Comparison of ENCODE assay signal across 15 mouse cellular contexts in the genomic region with DNA sequence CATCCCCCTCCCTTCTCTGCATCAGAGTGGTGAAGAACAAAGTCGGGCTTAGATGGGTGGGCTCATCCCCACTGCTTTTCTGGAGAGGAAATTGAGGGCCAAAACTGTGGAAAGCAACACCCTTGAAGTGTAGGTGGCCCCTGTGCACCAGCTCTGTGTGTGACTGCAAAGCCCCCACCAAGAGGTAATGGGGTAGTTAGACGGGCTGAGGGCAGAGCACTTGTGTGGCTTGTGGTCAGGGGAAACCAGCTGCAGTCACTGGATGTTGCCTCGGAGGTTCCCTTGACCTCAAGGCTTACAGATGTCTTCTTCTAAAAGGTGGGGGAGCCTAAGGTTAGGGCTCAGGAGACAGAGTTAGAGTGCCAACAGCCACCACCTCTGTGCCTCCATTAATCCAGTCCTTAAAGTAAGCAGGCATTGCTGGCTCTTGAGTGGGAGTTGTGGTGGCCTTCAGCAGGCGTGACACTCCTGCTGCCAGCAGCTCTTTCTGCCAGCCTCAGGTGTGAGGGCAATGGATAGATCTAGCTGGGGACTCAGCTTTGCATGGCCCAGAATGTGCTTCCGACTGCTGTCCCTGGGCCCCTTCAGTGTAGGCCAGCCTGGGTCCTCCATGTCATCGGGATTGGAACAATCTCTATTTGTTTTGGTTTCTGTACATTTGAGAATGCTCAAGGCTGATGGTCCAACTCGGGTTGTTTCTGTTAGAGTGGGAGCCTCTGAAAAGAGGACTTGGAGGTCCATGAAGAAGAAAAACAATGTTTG. TPM values are rescaled to one million over a fixed set of nuclear protein-coding genes. Genes with fewer than 3 reads are reported as not detected.
A peak's percentile ranks its signal among the peaks of the same experiment; 100 is the strongest.
DNase-seq lines count a peak whose midpoint lies in the region; ATAC-seq and TF ChIP-seq lines count a peak whose summit lies in the region.
"Had no signal": no experiment of that assay in that cellular context is flagged by ENCODE, and none has a peak within 500 bp of the region (broad histone marks: within the 10 kb centered on the region; RNA-seq: fewer than 3 reads in every experiment).

No protein-coding gene starts in this region.

- H3K9me3 ChIP-seq in kidney, embryonic 16.5 days (ENCODE audit: low read length) = no peaks in the 10 kb centered on the region
- H3K9me3 ChIP-seq in liver, postnatal 0 days (ENCODE audit: low read length) = no peaks in the 10 kb centered on the region
- H3K9me3 ChIP-seq: midbrain, embryonic 13.5 days had no signal

- peaks cover 33% of the 10 kb centered on the region for H3K4me1 ChIP-seq in cerebellum, adult 2 months (ENCODE audit: control insufficient read depth, insufficient read depth, low read length)
- H3K4me1 ChIP-seq in kidney, embryonic 16.5 days (ENCODE audit: insufficient read depth, low read length) = peaks cover 9% of the 10 kb centered on the region; the same call in 1 of the 2 replicates
- H3K4me1 ChIP-seq in bone marrow, adult 2 months (ENCODE audit: control insufficient read depth, insufficient read depth, low read length) = peaks cover 7% of the 10 kb centered on the region
- H3K4me1 ChIP-seq in liver, postnatal 0 days (ENCODE audit: insufficient read depth) = peaks cover 13% of the 10 kb centered on the region

- TF ChIP-seq CTCF in cerebellum, adult 2 months (IDR thresholded peaks at IDR 0.05; ENCODE audit: borderline replicate concordance, insufficient read depth, low read depth, low read length) = no peak
- no peak for TF ChIP-seq CTCF in bone marrow, adult 2 months (IDR thresholded peaks at IDR 0.05; ENCODE audit: control insufficient read depth, insufficient read depth, low read length)
- TF ChIP-seq CTCF in liver, postnatal 0 days (IDR thresholded peaks at IDR 0.05; ENCODE audit: low read depth) = no peak

- no peak for TF ChIP-seq POLR2A in cerebellum, adult 2 months (IDR thresholded peaks at IDR 0.05; ENCODE audit: borderline replicate concordance, insufficient read depth, low read length)
- TF ChIP-seq POLR2A in bone marrow, adult 2 months (IDR thresholded peaks at IDR 0.05; ENCODE audit: borderline replicate concordance, control insufficient read depth, low read depth, low read length) = no peak

- H3K9ac ChIP-seq in kidney, embryonic 16.5 days (replicated peaks; ENCODE audit: low read length) = 0 out of 2 replicates have a peak overlapping the region, but pooled peaks have one; percentile 4
- no peak overlapping the region for H3K9ac ChIP-seq in liver, postnatal 0 days (replicated peaks)
- H3K9ac ChIP-seq: hindbrain, embryonic 14.5 days; midbrain, embryonic 13.5 days had no signal

- peaks cover 51% of the 10 kb centered on the region for H3K36me3 ChIP-seq in kidney, embryonic 16.5 days (ENCODE audit: insufficient read depth, low read length)
- peaks cover 58% of the 10 kb centered on the region for H3K36me3 ChIP-seq in liver, postnatal 0 days (replicated peaks; ENCODE audit: insufficient read depth, low read length)

- TF ChIP-seq EP300 in liver, postnatal 0 days (IDR thresholded peaks at IDR 0.05; ENCODE audit: low read depth) = no peak

- DNase-seq in cerebellum, adult 2 months = no peak
- DNase-seq in cerebellum, adult 9-10 months = no peak
- no peak for DNase-seq in kidney, adult 11 months
- no peak for DNase-seq in liver, postnatal 0 days
- no peak for DNase-seq in thymus, postnatal 14 days
- DNase-seq: cerebellum, adult 11-12 months had no signal

- 0 out of 2 replicates have a peak overlapping the region, but pooled peaks have one; percentile 14 for H3K27ac ChIP-seq in cerebellum, adult 2 months (ENCODE audit: insufficient read depth, low read length)
- H3K27ac ChIP-seq in kidney, embryonic 16.5 days (ENCODE audit: low read length) = no peak overlapping the region
- peak overlapping the region; percentile 20; the same call in 1 of the 2 replicates for H3K27ac ChIP-seq in bone marrow, adult 2 months (ENCODE audit: control insufficient read depth, insufficient read depth, low read depth, low read length, poor library complexity)
- peak overlapping the region; percentile 59 for H3K27ac ChIP-seq in liver, postnatal 0 days (ENCODE audit: low read depth)
- H3K27ac ChIP-seq: hindbrain, embryonic 14.5 days; midbrain, embryonic 13.5 days had no signal

- no peak overlapping the region for H3K4me2 ChIP-seq in kidney, embryonic 16.5 days (replicated peaks; ENCODE audit: low read depth, low read length)
- no peak overlapping the region for H3K4me2 ChIP-seq in liver, postnatal 0 days (ENCODE audit: low read depth, low read length)
- H3K4me2 ChIP-seq: hindbrain, embryonic 14.5 days; midbrain, embryonic 13.5 days had no signal

- H3K27me3 ChIP-seq in cerebellum, adult 2 months (ENCODE audit: control insufficient read depth, insufficient read depth, low read length) = no peaks in the 10 kb centered on the region
- no peaks in the 10 kb centered on the region for H3K27me3 ChIP-seq in kidney, embryonic 16.5 days (ENCODE audit: insufficient read depth, low read length)
- no peaks in the 10 kb centered on the region for H3K27me3 ChIP-seq in liver, postnatal 0 days (ENCODE audit: insufficient read depth, low read length)
- H3K27me3 ChIP-seq: midbrain, embryonic 13.5 days had no signal

- ATAC-seq in kidney, embryonic 16.5 days (ENCODE audit: low FRiP score, low TSS enrichment) = no peak
- ATAC-seq in liver, postnatal 0 days = no peak
- ATAC-seq in megakaryocyte-erythroid progenitor cell, adult 5-6 weeks (replicated peaks; ENCODE audit: low FRiP score, low TSS enrichment, poor library complexity, severe bottlenecking) = no peak
- ATAC-seq: midbrain, embryonic 13.5 days had no signal

- no peak overlapping the region for H3K4me3 ChIP-seq in cerebellum, adult 2 months (replicated peaks; ENCODE audit: insufficient read depth, low read depth, low read length)
- no peak overlapping the region for H3K4me3 ChIP-seq in kidney, embryonic 16.5 days (ENCODE audit: low read length)
- H3K4me3 ChIP-seq in bone marrow, adult 2 months (replicated peaks; ENCODE audit: control insufficient read depth, low read depth, low read length) = no peak overlapping the region
- no peak overlapping the region for H3K4me3 ChIP-seq in liver, postnatal 0 days (ENCODE audit: low read depth, low read length)
- H3K4me3 ChIP-seq: midbrain, embryonic 13.5 days had no signal

- 84% methylated on average over 7 of the region's 7 CpGs for WGBS in cerebellum, adult 2 months
- WGBS in kidney, embryonic 16.5 days = 81% methylated on average over 7 of the region's 7 CpGs
- 39% methylated on average over 7 of the region's 7 CpGs for WGBS in bone marrow, adult 2 months
- 50% methylated on average over 7 of the region's 7 CpGs for WGBS in liver, postnatal 0 days (ENCODE audit: insufficient replicate concordance)

RNA-seq across cellular contexts. Expression of a gene that starts 8.1 kb away (rescaled TPM):
- polyA plus RNA-seq in cerebellum, adult 2 months (2012; rRNA removed) = 25.7 and 30.2 TPM in 2 replicates
- 15.8 and 16.0 TPM in 2 replicates for polyA plus RNA-seq in kidney, embryonic 16.5 days (2015; fragmentation: Nextera tagmentation; extraction: Ambion mirVana)
- polyA plus RNA-seq in bone marrow, adult 2 months (2011; ENCODE audit: insufficient read depth, insufficient read length, low replicate concordance, missing spikeins) = 15.4 and 23.0 TPM in 2 replicates
- polyA plus RNA-seq in liver, postnatal 0 days (2015; fragmentation: Nextera tagmentation; extraction: Ambion mirVana) = 19.3 and 23.2 TPM in 2 replicates
- not detected in 2 replicates for total RNA-seq in megakaryocyte-erythroid progenitor cell, adult 5-6 weeks (2014; fragmentation: Nextera tagmentation)
- not detected in 2 replicates for total RNA-seq in megakaryocyte-erythroid progenitor cell, adult 5-6 weeks (2017)

RNA-seq across cellular contexts. Expression of a gene that starts 17.5 kb away (rescaled TPM):
- 8.5 and 8.6 TPM in 2 replicates for polyA plus RNA-seq in cerebellum, adult 2 months (2012; rRNA removed)
- 0.45 TPM in 2 replicates for polyA plus RNA-seq in kidney, embryonic 16.5 days (2015; fragmentation: Nextera tagmentation; extraction: Ambion mirVana)
- polyA plus RNA-seq in bone marrow, adult 2 months (2011; ENCODE audit: insufficient read depth, insufficient read length, low replicate concordance, missing spikeins) = 2.5 TPM in 1 of 2 replicates, not detected in the other
- 0.14 and 0.18 TPM in 2 replicates for polyA plus RNA-seq in liver, postnatal 0 days (2015; fragmentation: Nextera tagmentation; extraction: Ambion mirVana)
- 2.2 TPM in 1 of 2 replicates, not detected in the other for total RNA-seq in megakaryocyte-erythroid progenitor cell, adult 5-6 weeks (2014; fragmentation: Nextera tagmentation)
- 0.09 TPM in 1 of 2 replicates, not detected in the other for total RNA-seq in megakaryocyte-erythroid progenitor cell, adult 5-6 weeks (2017)
- total RNA-seq: MEL had no signal

RNA-seq across cellular contexts. Expression of a gene that starts 20.4 kb away (rescaled TPM):
- polyA plus RNA-seq in cerebellum, adult 2 months (2012; rRNA removed) = 54.8 and 58.0 TPM in 2 replicates
- 43.8 and 46.2 TPM in 2 replicates for polyA plus RNA-seq in kidney, embryonic 16.5 days (2015; fragmentation: Nextera tagmentation; extraction: Ambion mirVana)
- 7.1 and 11.5 TPM in 2 replicates for polyA plus RNA-seq in bone marrow, adult 2 months (2011; ENCODE audit: insufficient read depth, insufficient read length, low replicate concordance, missing spikeins)
- polyA plus RNA-seq in liver, postnatal 0 days (2015; fragmentation: Nextera tagmentation; extraction: Ambion mirVana) = 18.6 and 20.3 TPM in 2 replicates
- 14.4 and 14.9 TPM in 2 replicates for total RNA-seq in megakaryocyte-erythroid progenitor cell, adult 5-6 weeks (2014; fragmentation: Nextera tagmentation)
- total RNA-seq in megakaryocyte-erythroid progenitor cell, adult 5-6 weeks (2017) = 8.3 and 10.7 TPM in 2 replicates

RNA-seq across cellular contexts. Expression of a gene that starts 23.0 kb away (rescaled TPM):
- not detected in 2 replicates for polyA plus RNA-seq in cerebellum, adult 2 months (2012; rRNA removed)
- polyA plus RNA-seq in kidney, embryonic 16.5 days (2015; fragmentation: Nextera tagmentation; extraction: Ambion mirVana) = not detected in 2 replicates
- 8.7 TPM in 1 of 2 replicates, not detected in the other for polyA plus RNA-seq in bone marrow, adult 2 months (2011; ENCODE audit: insufficient read depth, insufficient read length, low replicate concordance, missing spikeins)
- polyA plus RNA-seq in liver, postnatal 0 days (2015; fragmentation: Nextera tagmentation; extraction: Ambion mirVana) = not detected in 2 replicates
- total RNA-seq in megakaryocyte-erythroid progenitor cell, adult 5-6 weeks (2014; fragmentation: Nextera tagmentation) = 1.8 and 15.1 TPM in 2 replicates
- total RNA-seq in megakaryocyte-erythroid progenitor cell, adult 5-6 weeks (2017) = not detected in 2 replicates
- total RNA-seq: adrenal gland, adult 18-20 months; MEL had no signal
- polyA plus RNA-seq: embryonic facial prominence, embryonic 11.5 days; hindbrain, embryonic 14.5 days; limb, embryonic 14.5 days; midbrain, embryonic 13.5 days had no signal

RNA-seq across cellular contexts. Expression of a gene that starts 28.3 kb away (rescaled TPM):
- 20.8 and 21.8 TPM in 2 replicates for polyA plus RNA-seq in cerebellum, adult 2 months (2012; rRNA removed)
- polyA plus RNA-seq in kidney, embryonic 16.5 days (2015; fragmentation: Nextera tagmentation; extraction: Ambion mirVana) = 42.6 and 44.2 TPM in 2 replicates
- 4.6 and 8.1 TPM in 2 replicates for polyA plus RNA-seq in bone marrow, adult 2 months (2011; ENCODE audit: insufficient read depth, insufficient read length, low replicate concordance, missing spikeins)
- 14.0 and 14.1 TPM in 2 replicates for polyA plus RNA-seq in liver, postnatal 0 days (2015; fragmentation: Nextera tagmentation; extraction: Ambion mirVana)
- total RNA-seq in megakaryocyte-erythroid progenitor cell, adult 5-6 weeks (2014; fragmentation: Nextera tagmentation) = 8.7 and 10.5 TPM in 2 replicates
- total RNA-seq in megakaryocyte-erythroid progenitor cell, adult 5-6 weeks (2017) = 11.1 and 11.2 TPM in 2 replicates
